Mouse (Mus musculus): Measurements from ENCODE around the gene Thrb.

- TF ChIP-seq CTCF (IDR thresholded peaks at IDR 0.05; ENCODE audit: extremely low read depth, insufficient read depth, insufficient read length, insufficient replicate concordance) (no peak), POLR2A (IDR thresholded peaks at IDR 0.05; ENCODE audit: low read depth, low read length) (no peak)
These were observed 186.6 kb downstream of the Thrb start for GRCm38 (mm10) chr14:17846700-17847099.
